Comparison of ENCODE assay signal across 10 mouse cellular contexts in genomic region chr19:12820383-12820782, GRCm38 (mm10). TPM values are rescaled to one million over a fixed set of nuclear protein-coding genes. Genes with fewer than 3 reads are reported as not detected.
A peak's percentile ranks its signal among the peaks of the same experiment; 100 is the strongest.
DNase-seq lines count a peak whose midpoint lies in the region; ATAC-seq and TF ChIP-seq lines count a peak whose summit lies in the region.
"Had no signal": no experiment of that assay in that cellular context is flagged by ENCODE, and none has a peak within 500 bp of the region (broad histone marks: within the 10 kb centered on the region; RNA-seq: fewer than 3 reads in every experiment).

No protein-coding gene starts in this region.

- H3K4me3 ChIP-seq in kidney, adult 2 months (ENCODE audit: insufficient read depth, low read depth, low read length): no peak overlapping the region
- no peak overlapping the region for H3K4me3 ChIP-seq in stomach, postnatal 0 days (ENCODE audit: low read depth, low read length)
- H3K4me3 ChIP-seq: embryonic facial prominence, embryonic 13.5 days; limb, embryonic 15.5 days had no signal

- TF ChIP-seq CTCF in kidney, adult 2 months (conservative IDR thresholded peaks at IDR 0.05; ENCODE audit: insufficient read depth, insufficient read length, low read depth, low read length): 0 out of 2 replicates have a peak, but pooled peaks have one; percentile 7
- TF ChIP-seq CTCF in stomach, postnatal 0 days (IDR thresholded peaks at IDR 0.05; ENCODE audit: low read depth): peak; percentile 80

- no peak for TF ChIP-seq POLR2A in kidney, adult 2 months (IDR thresholded peaks at IDR 0.05; ENCODE audit: low read depth, low read length)

- intact Hi-C loops in heart, postnatal 25 days (cut with DNase I): loop anchor here (1.0 to 5.0 kb wide), 3 partner anchors 58 to 302 kb away; no protein-coding TSS in a partner anchor

- no peaks in the 10 kb centered on the region for H3K27me3 ChIP-seq in kidney, adult 2 months (replicated peaks; ENCODE audit: control insufficient read depth, insufficient read depth, low read length)
- no peaks in the 10 kb centered on the region for H3K27me3 ChIP-seq in stomach, postnatal 0 days (ENCODE audit: control insufficient read depth, insufficient read depth, low read length)
- H3K27me3 ChIP-seq: embryonic facial prominence, embryonic 13.5 days; limb, embryonic 15.5 days had no signal

- 25% methylated on average over 4 of the region's 4 CpGs for WGBS in kidney, adult 2 months
- WGBS in stomach, postnatal 0 days: 21% methylated on average over 4 of the region's 4 CpGs

- no peaks in the 10 kb centered on the region for H3K9me3 ChIP-seq in stomach, postnatal 0 days (ENCODE audit: control insufficient read depth, low read length)
- H3K9me3 ChIP-seq: embryonic facial prominence, embryonic 13.5 days; limb, embryonic 15.5 days had no signal

- TF ChIP-seq EP300 in stomach, postnatal 0 days (optimal IDR thresholded peaks at IDR 0.05): no peak

- H3K27ac ChIP-seq in kidney, adult 2 months (ENCODE audit: insufficient read depth, low read depth, low read length): no peak overlapping the region
- no peak overlapping the region for H3K27ac ChIP-seq in stomach, postnatal 0 days (replicated peaks)
- H3K27ac ChIP-seq: embryonic facial prominence, embryonic 13.5 days; limb, embryonic 15.5 days had no signal

- no peaks in the 10 kb centered on the region for H3K4me1 ChIP-seq in kidney, adult 2 months (ENCODE audit: control insufficient read depth, insufficient read depth, low read length)
- no peaks in the 10 kb centered on the region for H3K4me1 ChIP-seq in stomach, postnatal 0 days (replicated peaks; ENCODE audit: control insufficient read depth, insufficient read depth)
- H3K4me1 ChIP-seq: embryonic facial prominence, embryonic 13.5 days; limb, embryonic 15.5 days had no signal

- H3K36me3 ChIP-seq in kidney, adult 2 months (ENCODE audit: control insufficient read depth, insufficient read depth, low read length): no peaks in the 10 kb centered on the region
- no peaks in the 10 kb centered on the region for H3K36me3 ChIP-seq in stomach, postnatal 0 days (ENCODE audit: control insufficient read depth, insufficient read depth, low read length)
- H3K36me3 ChIP-seq: embryonic facial prominence, embryonic 13.5 days; limb, embryonic 15.5 days had no signal

- ATAC-seq in hematopoietic stem cell, adult 5-6 weeks (replicated peaks in 1 of 2; ENCODE audit: insufficient read depth in 1 of 2, low FRiP score in 2 of 2, low TSS enrichment in 1 of 2, low read depth in 1 of 2, poor library complexity in 2 of 2, severe bottlenecking in 2 of 2): peak; percentile 63 to 75; a peak in 2 of 4 replicates
- no peak for ATAC-seq in stomach, postnatal 0 days (ENCODE audit: low FRiP score, low TSS enrichment)

- no peak overlapping the region for H3K4me2 ChIP-seq in stomach, postnatal 0 days (replicated peaks; ENCODE audit: low read depth)
- H3K4me2 ChIP-seq: embryonic facial prominence, embryonic 13.5 days; limb, embryonic 15.5 days had no signal

- H3K9ac ChIP-seq in stomach, postnatal 0 days (ENCODE audit: low read length): no peak overlapping the region
- H3K9ac ChIP-seq: embryonic facial prominence, embryonic 13.5 days; limb, embryonic 15.5 days had no signal

- DNase-seq in kidney, adult 2 months: peak; percentile 28
- no peak for DNase-seq in kidney, adult 11 months
- peak; percentile 69 to 72 for DNase-seq in B cell, adult 2 months
- peak; percentile 25 for DNase-seq in MN1 (ENCODE audit: low spot score)
- DNase-seq in stomach, postnatal 0 days (ENCODE audit: low spot score): no peak
- no peak for DNase-seq in yolk sac, embryonic 10.5 days (ENCODE audit: low spot score)
- DNase-seq in heart, postnatal 25 days (ENCODE audit: low spot score): no peak

RNA-seq across cellular contexts. Expression of gene Lpxn, which starts 24.4 kb away (rescaled TPM):
- polyA plus RNA-seq in kidney, adult 2 months (2012; rRNA removed): 1.8 and 3.2 TPM in 2 replicates
- 4.4 and 5.2 TPM in 2 replicates for total RNA-seq in hematopoietic stem cell, adult 5-6 weeks (2017)
- polyA plus RNA-seq in stomach, postnatal 0 days (2015; fragmentation: Nextera tagmentation; extraction: Ambion mirVana): 1.5 and 1.7 TPM in 2 replicates
- 1 to 10 TPM in 1 of 2 experiments, under 1 TPM in 1; 0.88 to 1.1 TPM for total RNA-seq in heart, postnatal 25 days (2021)

RNA-seq across cellular contexts. Expression of gene Zfp91, which starts 24.5 kb away (rescaled TPM):
- 15.7 and 17.7 TPM in 2 replicates for polyA plus RNA-seq in kidney, adult 2 months (2012; rRNA removed)
- total RNA-seq in hematopoietic stem cell, adult 5-6 weeks (2017): 112 and 128 TPM in 2 replicates
- polyA plus RNA-seq in stomach, postnatal 0 days (2015; fragmentation: Nextera tagmentation; extraction: Ambion mirVana): 8.6 and 8.9 TPM in 2 replicates
- total RNA-seq in heart, postnatal 25 days (2021): 10 to 100 TPM; 76.2 to 77.0 TPM

RNA-seq across cellular contexts. Expression of gene Gm5244, which starts 26.1 kb away (rescaled TPM):
- polyA plus RNA-seq in kidney, adult 2 months (2012; rRNA removed): not detected in 2 replicates
- total RNA-seq in hematopoietic stem cell, adult 5-6 weeks (2017): not detected in 2 replicates
- polyA plus RNA-seq in stomach, postnatal 0 days (2015; fragmentation: Nextera tagmentation; extraction: Ambion mirVana): not detected in 2 replicates
- total RNA-seq in heart, postnatal 25 days (2021): not detected
- polyA plus RNA-seq: embryonic facial prominence, embryonic 13.5 days; limb, embryonic 15.5 days had no signal

RNA-seq across cellular contexts. Expression of gene Olfr1444, which starts 36.7 kb away (rescaled TPM):
- polyA plus RNA-seq in kidney, adult 2 months (2012; rRNA removed): not detected in 2 replicates
- total RNA-seq in hematopoietic stem cell, adult 5-6 weeks (2017): not detected in 2 replicates
- not detected in 2 replicates for polyA plus RNA-seq in stomach, postnatal 0 days (2015; fragmentation: Nextera tagmentation; extraction: Ambion mirVana)
- not detected for total RNA-seq in heart, postnatal 25 days (2021)
- polyA plus RNA-seq: embryonic facial prominence, embryonic 13.5 days; limb, embryonic 15.5 days had no signal

RNA-seq across cellular contexts. Expression of gene Cntf, which starts 55.0 kb away (rescaled TPM):
- 2.9 and 3.6 TPM in 2 replicates for polyA plus RNA-seq in kidney, adult 2 months (2012; rRNA removed)
- total RNA-seq in hematopoietic stem cell, adult 5-6 weeks (2017): 0.63 and 1.1 TPM in 2 replicates
- polyA plus RNA-seq in stomach, postnatal 0 days (2015; fragmentation: Nextera tagmentation; extraction: Ambion mirVana): 0.55 and 0.61 TPM in 2 replicates
- 1 to 10 TPM; 2.0 to 2.4 TPM for total RNA-seq in heart, postnatal 25 days (2021)

Comparison
In these comparisons a context has a peak if more than half of its experiments do, and no peak if none do; other contexts are left out.
1. DNase-seq: peak in kidney, adult 2 months (single experiment), B cell, adult 2 months (2 of 2) and MN1 (single experiment); none in kidney, adult 11 months (single experiment), stomach, postnatal 0 days (single experiment), yolk sac, embryonic 10.5 days (single experiment) and heart, postnatal 25 days (single experiment).